ENCODE assay signal across 16 mouse cellular contexts in genomic region chr7:16808647-16809046, GRCm38 (mm10).
"Had no signal": no experiment of that assay in that cellular context is flagged by ENCODE, and none has a peak within 500 bp of the region (broad histone marks: within the 10 kb centered on the region; RNA-seq: fewer than 3 reads in every experiment).

No protein-coding gene starts in this region.

- H3K4me3 ChIP-seq: limb, embryonic 12.5 days; limb, embryonic 15.5 days; lung, embryonic 15.5 days; megakaryocyte, embryonic 14.5 days; midbrain, embryonic 10.5 days; myocyte; neural tube, embryonic 13.5 days had no signal

- ATAC-seq: inflammation-experienced regulatory T-cells, adult 6 months; liver, postnatal 0 days; midbrain, embryonic 16.5 days had no signal

- H3K4me2 ChIP-seq: limb, embryonic 12.5 days; limb, embryonic 15.5 days; liver, embryonic 11.5 days; lung, embryonic 15.5 days; neural tube, embryonic 13.5 days had no signal

- H3K9me3 ChIP-seq: limb, embryonic 12.5 days; limb, embryonic 15.5 days; lung, embryonic 15.5 days; megakaryocyte, embryonic 14.5 days; midbrain, embryonic 10.5 days; neural tube, embryonic 13.5 days had no signal

- H3K9ac ChIP-seq: limb, embryonic 12.5 days; limb, embryonic 15.5 days; liver, embryonic 14.5 days; liver, postnatal 0 days; lung, embryonic 15.5 days; neural tube, embryonic 13.5 days had no signal

- DNase-seq: kidney, adult 2 months; left cerebral cortex, postnatal 4 days; thymus, adult 18-20 months had no signal

- H3K27ac ChIP-seq: kidney, postnatal 0 days; limb, embryonic 12.5 days; limb, embryonic 15.5 days; liver, embryonic 14.5 days; lung, embryonic 15.5 days; midbrain, embryonic 10.5 days; neural tube, embryonic 13.5 days had no signal

- H3K27me3 ChIP-seq: megakaryocyte, embryonic 14.5 days had no signal
